Mouse (Mus musculus) MEL (cell line): ENCODE measurements around the gene Pak1ip1.

Experiments used
- BHLHE40 ChIP-seq: IDR thresholded peaks from 2 replicates; pipeline ENCODE4 v1.6.1; 2012; ENCODE audit warnings: low read depth, mild to moderate bottlenecking, inconsistent platforms, low read length, improper control_type of control experiment, borderline replicate concordance
- CHD2 ChIP-seq: IDR thresholded peaks from 2 replicates; pipeline ENCODE4 v1.6.1; 2011; ENCODE audit warnings: low read length, improper control_type of control experiment
- CTCF ChIP-seq, 3 experiments: IDR thresholded peaks in 2 of 3; conservative IDR thresholded peaks in 1 of 3; 2 replicates each; pipeline ENCODE4 v1.5.1; 2011 to 2012; ENCODE audit warnings: low read length in 3 of 3, low read depth in 2 of 3, mild to moderate bottlenecking in 2 of 3, improper control_type of control experiment in 1 of 3, inconsistent platforms in 1 of 3, mixed read lengths in 1 of 3, moderate library complexity in 1 of 3; ENCODE audit not compliant: control insufficient read depth in 1 of 3, insufficient read depth in 1 of 3, poor library complexity in 1 of 3, severe bottlenecking in 1 of 3
- GATA1 ChIP-seq: IDR thresholded peaks from 2 replicates; pipeline ENCODE4 v1.6.1; 2011; ENCODE audit warnings: low read depth, low read length, improper control_type of control experiment
- MAX ChIP-seq: IDR thresholded peaks from 2 replicates; pipeline ENCODE4 v1.6.1; 2011; ENCODE audit warnings: low read length, improper control_type of control experiment
- MEF2A ChIP-seq: IDR thresholded peaks from 2 replicates; pipeline ENCODE4 v1.6.1; 2014; ENCODE audit warnings: low read depth, mild to moderate bottlenecking, inconsistent platforms, low read length, improper control_type of control experiment; ENCODE audit not compliant: poor library complexity, insufficient replicate concordance, severe bottlenecking; ENCODE audit errors: extremely low read depth
- NELFE ChIP-seq: IDR thresholded peaks from 2 replicates; pipeline ENCODE4 v1.6.1; 2011; ENCODE audit warnings: low read depth, low read length, improper control_type of control experiment
- POLR2A ChIP-seq, 2 experiments: IDR thresholded peaks; 2 replicates each; pipeline ENCODE4 v1.6.1; 2011 to 2012; ENCODE audit warnings: low read length in 2 of 2, mild to moderate bottlenecking in 2 of 2, control low read depth in 1 of 2, improper control_type of control experiment in 1 of 2, low read depth in 1 of 2, moderate library complexity in 1 of 2; ENCODE audit not compliant: control insufficient read depth in 1 of 2, insufficient read depth in 1 of 2, poor library complexity in 1 of 2
- USF2 ChIP-seq, 2 experiments: IDR thresholded peaks; 2 replicates each; pipeline ENCODE4 v1.6.1; 2011 to 2012; ENCODE audit warnings: improper control_type of control experiment in 2 of 2, low read length in 2 of 2, borderline replicate concordance in 1 of 2, inconsistent platforms in 1 of 2, low read depth in 1 of 2, mild to moderate bottlenecking in 1 of 2; ENCODE audit not compliant: insufficient read depth in 1 of 2

DNA sequence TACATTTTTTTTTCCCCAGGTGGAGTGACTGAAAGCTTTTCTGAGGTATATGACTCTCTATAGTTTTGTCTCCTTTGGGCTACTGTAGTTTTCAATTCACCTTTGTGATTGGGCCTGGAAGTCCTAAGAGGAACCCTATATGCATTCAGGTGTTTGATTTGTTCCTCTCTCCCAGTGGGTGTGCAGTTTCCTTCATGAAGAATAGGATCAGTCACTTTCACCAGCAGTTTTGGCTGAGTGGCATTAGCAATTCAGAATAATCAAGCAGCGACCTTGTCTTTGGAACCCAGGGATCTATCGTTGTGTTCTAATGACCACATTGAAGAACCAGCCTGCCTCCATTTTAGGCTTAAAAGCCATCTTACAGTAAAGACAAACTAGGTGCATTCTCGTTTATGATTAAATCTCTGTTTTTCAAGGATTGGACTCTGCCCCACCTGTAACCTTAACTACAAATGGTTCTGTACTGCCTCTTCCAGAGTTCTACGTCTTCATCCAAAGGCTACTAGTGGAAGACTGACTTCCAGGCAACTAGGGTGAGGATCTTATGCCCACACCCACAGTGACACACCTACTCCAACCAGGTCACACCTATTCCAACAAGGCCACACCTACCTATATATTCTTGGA lies 30.9 kb upstream of the Pak1ip1 start:
- TF ChIP-seq POLR2A (IDR thresholded peaks at IDR 0.05; ENCODE audit: control insufficient read depth in 1 of 2, insufficient read depth in 1 of 2, low read depth in 1 of 2, low read length in 2 of 2, poor library complexity in 1 of 2) (no peak), USF2 (IDR thresholded peaks at IDR 0.05; ENCODE audit: borderline replicate concordance in 1 of 2, insufficient read depth in 1 of 2, low read depth in 1 of 2, low read length in 2 of 2) (no peak), NELFE (no peak), GATA1 (no peak), CTCF (IDR thresholded peaks at IDR 0.05 in 2 of 3, conservative IDR thresholded peaks at IDR 0.05 in 1 of 3; ENCODE audit: control insufficient read depth in 1 of 3, insufficient read depth in 1 of 3, low read depth in 2 of 3, low read length in 3 of 3, poor library complexity in 1 of 3, severe bottlenecking in 1 of 3) (no peak), MEF2A (no peak), MAX (no peak), BHLHE40 (no peak), CHD2 (no peak)
